Mouse (Mus musculus) small intestine, adult 2 months (tissue): Measurements from ENCODE around the gene Pnpo. TPM values are rescaled to one million over a fixed set of nuclear protein-coding genes. Genes with fewer than 3 reads are reported as not detected.

Experiments used
- H3K27ac ChIP-seq: fragments of 200-500 bp; 2 replicates; pipeline ENCODE4 v1.5.1; 2012; ENCODE audit warnings: low read depth, low read length, control low read depth, inconsistent platforms; ENCODE audit not compliant: insufficient read depth
- H3K27me3 ChIP-seq: fragments of 200-500 bp; 2 replicates; pipeline ENCODE4 v1.6.1; 2012; ENCODE audit warnings: mild to moderate bottlenecking, moderate library complexity, low read length, inconsistent platforms; ENCODE audit not compliant: control insufficient read depth, insufficient read depth
- H3K36me3 ChIP-seq: fragments of 200-500 bp; 2 replicates; pipeline ENCODE4 v1.6.1; 2012; ENCODE audit warnings: mild to moderate bottlenecking, low read length, control low read depth, inconsistent platforms; ENCODE audit not compliant: control insufficient read depth, insufficient read depth
- H3K4me1 ChIP-seq: fragments of 200-500 bp; 2 replicates; pipeline ENCODE4 v1.6.1; 2012; ENCODE audit warnings: low read length, inconsistent platforms, mixed read lengths; ENCODE audit not compliant: control insufficient read depth, insufficient read depth, insufficient read length
- H3K4me3 ChIP-seq: fragments of 200-500 bp; 2 replicates; pipeline ENCODE4 v1.5.1; 2012; ENCODE audit warnings: low read depth, mild to moderate bottlenecking, control low read depth, inconsistent platforms, low read length, moderate library complexity
- CTCF ChIP-seq: fragments of 200-500 bp; IDR thresholded peaks from 2 replicates; pipeline ENCODE4 v1.5.1; 2012; ENCODE audit warnings: low read depth, mild to moderate bottlenecking, control low read depth, inconsistent platforms, low read length, moderate library complexity, mixed read lengths; ENCODE audit not compliant: insufficient replicate concordance, insufficient read length; ENCODE audit errors: extremely low read depth
- POLR2A ChIP-seq: fragments of 200-500 bp; IDR thresholded peaks from 2 replicates; pipeline ENCODE4 v1.6.1; 2012; ENCODE audit warnings: low read depth, mild to moderate bottlenecking, control low read depth, inconsistent platforms, low read length, moderate library complexity
- WGBS: fragments of 180-500 bp; shearing (Covaris S2); methylation state at CpG from one replicate; pipeline ENCODE4 v1.1.7; 2018; 5-methylcytosine and 5-hydroxymethylcytosine counted together
- polyA plus RNA-seq: library from polyadenylated mRNA; depleted of rRNA; stranded (reverse); fragments of >200 nt; gene quantifications from 2 replicates; pipeline ENCODE4 v1.2.3, GENCODE M21; 2012; rRNA removed

The Pnpo gene
- polyA plus RNA-seq, 1 experiment, result 44.6 TPM

DNA sequence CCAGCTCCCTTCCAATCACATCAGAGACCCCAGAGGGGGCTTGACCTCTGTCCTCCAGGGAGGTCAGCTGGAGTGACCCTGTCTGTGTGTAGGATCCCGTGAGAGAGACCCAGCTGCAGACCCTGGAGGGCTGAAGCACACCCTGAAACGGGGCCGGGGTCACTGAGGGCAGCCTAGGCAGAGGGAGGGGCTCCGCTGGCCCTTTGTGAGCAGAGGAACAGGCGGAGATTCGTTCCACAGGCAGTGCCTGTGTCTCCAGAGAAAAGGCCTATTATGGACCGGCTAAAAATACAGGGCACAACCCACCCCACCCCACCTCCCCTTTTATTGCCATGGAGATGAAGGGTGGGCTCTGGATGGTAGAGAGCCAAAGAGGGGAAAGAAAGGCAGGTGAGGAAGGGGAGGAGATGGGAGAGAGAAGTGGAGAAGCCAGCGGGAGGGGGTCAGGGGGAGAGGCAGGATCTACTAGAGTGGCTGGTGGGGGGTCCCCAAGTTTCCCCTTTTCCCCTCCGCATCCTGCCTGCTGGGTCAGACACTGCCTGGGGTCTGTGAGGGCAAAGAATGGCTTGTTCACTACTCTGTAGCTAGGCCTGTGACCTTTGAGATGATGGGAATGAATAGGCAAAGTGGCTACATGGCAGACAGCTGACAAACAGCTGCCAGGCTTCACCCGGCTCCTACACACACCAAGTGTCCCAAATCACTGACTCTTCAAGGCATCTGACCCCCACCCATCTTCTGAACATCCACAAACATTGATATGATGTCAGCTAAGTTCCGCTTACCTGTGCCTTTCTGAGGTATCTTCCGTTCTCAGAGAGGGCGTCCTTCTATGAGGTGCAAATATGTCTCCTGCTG is 44.1 kb downstream of the Pnpo start:
- Histone ChIP-seq H3K27me3 (no peaks in the 10 kb centered on the region), H3K36me3 (no peaks in the 10 kb centered on the region), H3K4me1 (no peaks in the 10 kb centered on the region), H3K4me3 (no peak overlapping the region), H3K27ac (no peak overlapping the region)
- TF ChIP-seq POLR2A, result no peak
- TF ChIP-seq CTCF, result no peak
- 56% methylated on average over 13 of the region's 13 CpGs for WGBS

DNA sequence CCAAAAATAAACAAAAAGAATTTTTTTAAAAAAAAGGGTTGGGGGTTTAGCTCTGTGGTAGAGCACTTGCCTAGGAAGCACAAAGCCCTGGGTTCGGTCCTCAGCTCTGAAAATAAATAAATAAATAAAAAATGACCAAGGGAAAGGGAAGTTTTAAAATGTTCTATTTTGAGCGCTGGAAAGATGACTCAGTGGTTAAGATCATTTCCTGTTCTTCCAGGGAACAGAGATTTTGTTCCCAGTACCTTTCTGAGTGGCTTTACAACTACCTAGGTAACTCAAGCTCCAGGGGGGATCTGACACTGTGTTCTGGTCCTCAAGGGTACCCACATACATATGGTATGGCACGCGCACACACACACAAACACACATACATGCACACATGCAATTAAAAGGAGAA is 47.9 kb downstream of the Pnpo start:
- WGBS, result 76% methylated on average over 4 of the region's 4 CpGs
- no peaks in the 10 kb centered on the region for H3K27me3 ChIP-seq
- TF ChIP-seq CTCF, result no peak
- no peak for TF ChIP-seq POLR2A
- no peak overlapping the region for H3K27ac ChIP-seq
- H3K4me1 ChIP-seq, result no peaks in the 10 kb centered on the region
- no peak overlapping the region for H3K4me3 ChIP-seq
- H3K36me3 ChIP-seq, result no peaks in the 10 kb centered on the region

DNA sequence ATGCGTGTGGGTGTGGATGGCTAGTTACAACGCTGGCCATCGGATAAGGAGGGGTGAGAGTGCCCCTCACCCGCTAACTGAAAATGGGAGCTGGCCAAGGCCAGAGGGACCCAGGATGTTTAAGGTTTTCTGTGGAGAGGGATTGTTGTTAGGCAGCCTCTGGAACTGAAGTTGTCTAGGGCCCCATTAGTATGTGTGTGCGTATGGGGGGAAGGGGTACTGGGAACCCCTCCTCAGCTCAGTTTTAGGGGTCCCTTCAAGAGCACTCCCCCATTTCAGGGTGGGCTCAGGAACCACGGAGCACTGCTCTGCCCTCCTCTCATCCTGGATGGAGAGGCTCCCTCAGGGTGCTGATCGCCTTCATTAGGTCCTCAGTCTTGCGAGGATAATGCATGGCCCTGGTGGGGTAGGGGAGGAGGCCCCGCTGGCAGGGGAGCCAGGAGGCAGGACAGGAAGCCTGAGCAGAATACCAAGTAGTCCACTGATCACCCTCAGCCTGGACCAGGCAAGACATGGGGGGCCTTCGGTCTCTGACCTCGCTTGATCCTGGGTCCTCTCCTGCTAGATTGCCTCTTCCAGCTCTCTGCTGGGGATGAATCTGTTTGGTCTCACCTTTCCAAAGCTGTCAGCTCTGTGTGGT is 50.5 kb downstream of the Pnpo start:
- 64% methylated on average over 11 of the region's 11 CpGs for WGBS
- Histone ChIP-seq H3K4me1 (no peaks in the 10 kb centered on the region), H3K36me3 (no peaks in the 10 kb centered on the region), H3K27me3 (no peaks in the 10 kb centered on the region), H3K27ac (no peak overlapping the region), H3K4me3 (no peak overlapping the region)
- TF ChIP-seq CTCF (no peak), POLR2A (no peak)

DNA sequence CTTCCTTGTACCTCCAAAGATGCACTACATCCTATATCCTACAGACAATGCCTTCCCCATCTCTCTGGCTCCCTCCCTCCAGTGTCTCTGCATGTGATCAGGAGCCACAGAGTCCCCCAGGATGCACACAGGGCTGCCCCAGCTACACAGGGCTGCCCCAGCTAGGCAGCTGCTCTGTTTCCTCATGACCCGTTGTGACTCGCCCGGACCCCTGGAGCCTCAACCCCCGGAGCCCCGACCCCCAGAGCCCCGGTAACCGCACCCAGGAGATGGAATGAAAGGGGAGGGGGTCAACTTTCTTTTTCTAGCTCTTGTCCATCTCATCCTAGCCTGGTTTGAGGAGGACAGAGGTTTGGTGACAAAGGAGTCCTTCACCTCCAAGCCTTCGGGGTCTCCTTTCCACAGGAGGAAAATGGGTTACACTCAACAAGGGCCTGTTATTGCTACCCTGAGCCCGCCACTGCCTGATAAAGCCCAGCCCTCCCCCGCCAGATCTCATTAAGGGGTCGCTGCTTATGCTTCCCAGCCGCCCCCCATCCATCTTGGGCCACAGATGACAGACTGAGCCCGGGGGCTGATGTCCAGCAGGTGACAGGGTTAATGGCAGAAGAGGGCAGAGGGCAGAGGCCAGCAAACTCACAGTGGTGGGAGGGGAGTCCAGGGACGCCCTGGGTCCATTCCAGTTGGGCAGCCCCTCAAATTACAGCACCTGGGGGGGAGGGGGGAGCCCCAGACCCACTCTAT is 51.8 kb downstream of the Pnpo start:
- no peaks in the 10 kb centered on the region for H3K27me3 ChIP-seq
- WGBS, result 51% methylated on average over 14 of the region's 14 CpGs
- no peak overlapping the region for H3K4me3 ChIP-seq
- no peak overlapping the region for H3K27ac ChIP-seq
- TF ChIP-seq CTCF (no peak), POLR2A (no peak)
- H3K4me1 ChIP-seq, result no peaks in the 10 kb centered on the region
- H3K36me3 ChIP-seq, result no peaks in the 10 kb centered on the region

Other genes starting within 250 kb of the Pnpo start
- 9.8 and 13.2 TPM in 2 replicates for gene Snx11, start 166.4 kb downstream of the Pnpo start, polyA plus RNA-seq
- gene Cbx1, start 154.9 kb downstream of the Pnpo start, polyA plus RNA-seq, result 11.8 and 18.1 TPM in 2 replicates
- gene Nfe2l1, start 114.0 kb downstream of the Pnpo start, polyA plus RNA-seq, result 36.1 and 87.5 TPM in 2 replicates
- 4.7 and 9.5 TPM in 2 replicates for gene Copz2, start 94.1 kb downstream of the Pnpo start, polyA plus RNA-seq
- gene Cdk5rap3, start 27.5 kb downstream of the Pnpo start, polyA plus RNA-seq, result 23.2 and 33.1 TPM in 2 replicates
- gene Prr15l, start 15.9 kb downstream of the Pnpo start, polyA plus RNA-seq, result 56.6 and 137 TPM in 2 replicates
- gene Sp2, start 39.0 kb upstream of the Pnpo start, polyA plus RNA-seq, result 11.0 and 20.1 TPM in 2 replicates
- 0.13 and 0.22 TPM in 2 replicates for gene Sp6, start 69.4 kb upstream of the Pnpo start, polyA plus RNA-seq
- gene Scrn2, start 86.0 kb upstream of the Pnpo start, polyA plus RNA-seq, result 23.7 and 50.0 TPM in 2 replicates
- 0.09 TPM in 2 replicates for gene Lrrc46, start 97.4 kb upstream of the Pnpo start, polyA plus RNA-seq
- 32.2 and 59.3 TPM in 2 replicates for gene Mrpl10, start 97.6 kb upstream of the Pnpo start, polyA plus RNA-seq
- gene Osbpl7, start 106.6 kb upstream of the Pnpo start, polyA plus RNA-seq, result 12.1 and 21.3 TPM in 2 replicates
- gene Tbx21, start 171.3 kb upstream of the Pnpo start, polyA plus RNA-seq, result 1.0 and 2.3 TPM in 2 replicates
- 7.5 and 11.4 TPM in 2 replicates for gene Tbkbp1, start 207.5 kb upstream of the Pnpo start, polyA plus RNA-seq
- gene Kpnb1, start 243.9 kb upstream of the Pnpo start, polyA plus RNA-seq, result 7.5 and 13.5 TPM in 2 replicates